Mouse (Mus musculus) limb, embryonic 10.5 days (tissue): ENCODE measurements at regions not wholly inside any gene's neighbourhood (a gene's known extent, or its start where the extent isn't known, plus 50 kb on each side); places are given as distances from the start of the nearest gene placed in this dataset.

Source experiments
- DNase-seq: peaks from one replicate; pipeline ENCODE4 v3.0.0-alpha.2; 2017; ENCODE audit warnings: low spot score
- H3K27ac ChIP-seq: fragments of 300-500 bp; sonication (generic); 2 replicates; pipeline ENCODE4 v1.5.1; 2016; ENCODE audit warnings: mild to moderate bottlenecking
- H3K27me3 ChIP-seq: fragments of 300-500 bp; sonication (generic); 2 replicates; pipeline ENCODE4 v1.6.1; 2016; ENCODE audit warnings: low read depth, mild to moderate bottlenecking; ENCODE audit not compliant: poor library complexity, severe bottlenecking
- H3K36me3 ChIP-seq: fragments of 300-500 bp; sonication (generic); 2 replicates; pipeline ENCODE4 v1.6.1; 2016; ENCODE audit warnings: mild to moderate bottlenecking, moderate library complexity
- H3K4me1 ChIP-seq: fragments of 300-500 bp; sonication (generic); 2 replicates; pipeline ENCODE4 v1.6.1; 2016
- H3K4me3 ChIP-seq: fragments of 300-500 bp; sonication (generic); 2 replicates; pipeline ENCODE4 v1.5.1; 2016; ENCODE audit warnings: mild to moderate bottlenecking, moderate library complexity
- H3K9me3 ChIP-seq: fragments of 300-500 bp; sonication (generic); replicated peaks from 2 replicates; pipeline ENCODE4 v1.6.1; 2016; ENCODE audit warnings: mild to moderate bottlenecking
- WGBS: fragments of 180-500 bp; shearing (Covaris S2); methylation state at CpG from one replicate; pipeline ENCODE4 v1.1.7; 2016; 5-methylcytosine and 5-hydroxymethylcytosine counted together

DNA sequence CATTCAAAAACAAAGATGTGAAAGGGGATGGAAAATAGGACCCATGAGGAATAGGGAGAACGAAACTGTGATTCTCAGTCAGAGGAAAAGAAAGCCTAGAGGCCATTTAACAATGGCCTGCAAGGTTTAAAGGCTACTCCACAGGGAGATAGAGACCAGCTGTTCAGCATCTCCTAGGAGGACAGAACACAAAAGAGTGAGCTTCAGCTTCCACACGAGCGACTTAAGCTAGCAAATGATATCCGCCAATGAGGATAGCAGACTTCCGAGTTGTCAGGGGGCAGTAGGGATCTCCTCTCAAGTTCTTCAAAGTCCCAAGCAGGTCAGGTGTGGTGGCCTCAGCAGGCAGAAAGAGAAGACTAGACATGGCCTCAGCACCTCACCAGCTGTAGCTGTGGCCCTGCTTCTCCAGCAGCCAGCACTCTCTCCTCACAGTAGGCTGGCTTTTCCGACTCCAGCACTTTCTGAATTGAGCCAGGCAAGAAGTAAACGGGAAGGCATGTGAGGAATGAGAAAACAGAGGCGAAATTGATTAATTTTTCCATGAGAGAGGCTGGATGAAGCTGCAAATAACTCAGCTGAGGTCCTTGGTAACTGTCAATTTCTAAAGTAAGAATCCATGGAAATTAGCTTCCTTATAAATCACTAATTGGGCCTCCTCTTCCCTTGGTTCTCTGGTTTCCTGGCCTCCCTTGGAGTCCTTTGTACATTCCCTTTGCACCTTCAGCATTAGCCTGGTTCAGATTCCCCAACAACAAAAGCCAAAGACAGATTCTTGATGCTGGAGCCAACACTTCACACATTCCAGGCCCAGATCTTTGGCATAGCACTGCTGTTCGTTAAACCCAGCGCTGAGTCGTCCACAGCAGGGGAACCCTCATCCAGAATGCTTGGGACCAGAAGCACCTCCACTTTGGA lies 115.7 kb downstream of the H2al2a start:
- DNase-seq, result no peak
- Histone ChIP-seq H3K36me3 (no peaks in the 10 kb centered on the region), H3K9me3 (no peaks in the 10 kb centered on the region), H3K4me3 (no peak overlapping the region), H3K27me3 (no peaks in the 10 kb centered on the region), H3K27ac (no peak overlapping the region), H3K4me1 (peaks cover 7% of the 10 kb centered on the region; the same call in 1 of the 2 replicates)
- 67% methylated on average over 11 of the region's 11 CpGs for WGBS

DNA sequence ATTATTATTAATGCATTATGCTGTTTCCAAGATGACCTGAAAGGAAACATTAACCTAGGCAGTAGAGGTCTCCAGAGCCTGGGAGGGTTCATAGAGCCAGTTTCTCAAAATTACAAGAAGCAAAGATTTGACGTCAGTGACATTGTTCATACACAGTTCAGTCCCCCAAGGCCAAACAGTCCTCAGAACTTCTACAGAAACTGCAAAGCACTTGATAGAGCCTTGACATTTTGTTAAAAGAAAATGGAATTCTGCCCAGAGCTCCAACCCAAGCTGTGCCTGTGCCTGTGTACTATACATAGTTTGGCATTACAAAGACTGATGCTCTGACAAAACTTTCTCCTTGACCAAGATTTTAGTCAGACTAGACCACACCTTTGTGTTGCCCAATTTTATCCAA lies 118.9 kb downstream of the H2al2a start:
- H3K4me3 ChIP-seq, result no peak overlapping the region
- WGBS, result 86% methylated on average over 1 of the region's 1 CpGs
- H3K36me3 ChIP-seq, result no peaks in the 10 kb centered on the region

DNA sequence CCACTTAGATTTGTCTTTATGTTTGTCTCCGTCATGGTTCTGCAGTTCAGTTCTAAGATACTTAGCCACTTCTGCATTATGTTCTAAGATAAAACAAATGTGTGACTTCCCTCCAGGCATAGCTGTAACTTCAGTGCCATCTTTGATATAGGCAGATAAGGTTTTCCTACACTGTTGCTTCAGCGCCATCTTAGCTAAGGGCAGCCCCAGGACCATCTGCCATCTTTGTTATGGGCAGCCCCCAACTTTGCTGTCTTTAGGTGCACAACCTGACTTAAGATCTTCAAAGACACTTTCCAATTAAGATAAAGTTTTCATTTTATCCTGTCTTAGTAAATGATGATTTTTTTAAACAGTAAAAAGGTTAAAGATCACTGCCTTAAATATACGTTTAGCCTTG lies 119.8 kb downstream of the H2al2a start:
- no peak overlapping the region for H3K4me3 ChIP-seq
- peaks cover 7% of the 10 kb centered on the region; the same call in 1 of the 2 replicates for H3K4me1 ChIP-seq
- 93% methylated on average over 3 of the region's 3 CpGs for WGBS
- H3K36me3 ChIP-seq, result no peaks in the 10 kb centered on the region
- no peak overlapping the region for H3K27ac ChIP-seq
- no peak for DNase-seq
- no peaks in the 10 kb centered on the region for H3K27me3 ChIP-seq
- H3K9me3 ChIP-seq, result no peaks in the 10 kb centered on the region

More for the DNA sequence above, 118.9 kb downstream of the H2al2a start:
- no peak for DNase-seq
- no peak overlapping the region for H3K27ac ChIP-seq
- no peaks in the 10 kb centered on the region for H3K9me3 ChIP-seq
- H3K4me1 ChIP-seq, result peaks cover 7% of the 10 kb centered on the region; the same call in 1 of the 2 replicates
- no peaks in the 10 kb centered on the region for H3K27me3 ChIP-seq

DNA sequence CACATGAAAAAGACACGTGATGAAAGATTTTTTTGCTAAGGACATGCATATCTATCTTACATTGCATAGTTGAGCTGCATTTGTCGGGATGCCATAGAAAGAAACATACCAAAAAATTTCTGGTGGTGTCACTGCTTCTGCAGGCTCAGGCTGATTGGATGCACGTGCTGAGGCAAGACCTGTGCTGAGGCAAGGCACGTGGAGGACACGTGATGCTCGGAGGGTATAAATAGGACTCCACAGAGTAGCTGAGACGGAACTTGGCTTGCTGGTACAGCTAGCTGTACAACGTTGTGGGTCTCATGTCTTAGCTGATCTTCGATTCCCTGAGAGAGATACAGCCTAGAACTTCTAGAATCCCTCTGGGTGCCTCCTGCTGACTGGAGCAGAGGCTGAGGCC lies 120.6 kb downstream of the H2al2a start:
- H3K9me3 ChIP-seq, result no peaks in the 10 kb centered on the region
- H3K4me3 ChIP-seq, result no peak overlapping the region
- no peak overlapping the region for H3K27ac ChIP-seq
- peaks cover 6% of the 10 kb centered on the region for H3K4me1 ChIP-seq
- H3K27me3 ChIP-seq, result no peaks in the 10 kb centered on the region
- no peak for DNase-seq
- no peaks in the 10 kb centered on the region for H3K36me3 ChIP-seq
- WGBS, result 91% methylated on average over 9 of the region's 9 CpGs

DNA sequence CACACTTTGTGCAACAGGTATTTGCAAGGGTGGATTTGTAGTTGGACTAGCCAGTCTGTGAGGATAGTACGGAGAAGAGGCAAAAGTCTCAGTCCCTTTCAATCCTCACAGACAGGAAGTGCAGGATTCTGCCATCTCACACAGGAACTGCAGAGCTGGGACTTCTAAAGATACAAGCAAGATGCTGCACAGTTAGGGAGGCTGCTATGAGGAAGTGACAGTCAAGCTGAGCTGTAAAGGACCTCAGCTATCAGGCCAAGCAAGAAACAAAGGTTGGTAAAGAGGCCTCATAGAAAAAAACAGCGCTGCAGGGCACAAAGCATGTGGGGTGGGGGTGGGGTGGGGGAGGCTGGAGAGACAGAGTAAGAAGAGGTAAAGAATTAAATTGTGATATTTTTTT lies 126.2 kb downstream of the H2al2a start:
- H3K36me3 ChIP-seq, result no peaks in the 10 kb centered on the region
- no peaks in the 10 kb centered on the region for H3K9me3 ChIP-seq
- H3K4me3 ChIP-seq, result no peak overlapping the region
- no peak for DNase-seq
- peaks cover 25% of the 10 kb centered on the region for H3K4me1 ChIP-seq
- H3K27ac ChIP-seq, result peak overlapping the region; percentile 53; the same call in 1 of the 2 replicates
- H3K27me3 ChIP-seq, result no peaks in the 10 kb centered on the region
- 64% methylated on average over 2 of the region's 2 CpGs for WGBS

DNA sequence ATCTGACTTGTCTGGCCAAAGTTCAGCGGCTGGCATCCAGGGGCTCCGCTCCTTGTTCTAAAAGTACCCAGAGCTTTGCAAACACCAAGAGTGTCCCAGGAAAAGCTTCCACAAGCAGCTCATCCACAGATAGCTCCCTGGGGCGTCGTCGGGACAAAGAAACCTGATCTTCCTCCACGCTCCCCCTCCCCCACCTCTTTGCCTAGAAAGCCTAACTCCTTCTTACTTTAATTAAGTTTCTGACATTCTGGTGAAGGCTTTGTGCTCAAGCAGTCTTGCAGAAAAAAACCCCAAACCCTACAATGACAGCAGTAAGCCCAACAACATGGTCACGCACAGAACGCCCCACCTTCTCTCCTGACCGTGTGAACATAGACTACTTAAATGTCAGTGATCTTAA lies 128.6 kb downstream of the H2al2a start:
- Histone ChIP-seq H3K4me1 (peaks cover 25% of the 10 kb centered on the region), H3K4me3 (no peak overlapping the region)

DNA sequence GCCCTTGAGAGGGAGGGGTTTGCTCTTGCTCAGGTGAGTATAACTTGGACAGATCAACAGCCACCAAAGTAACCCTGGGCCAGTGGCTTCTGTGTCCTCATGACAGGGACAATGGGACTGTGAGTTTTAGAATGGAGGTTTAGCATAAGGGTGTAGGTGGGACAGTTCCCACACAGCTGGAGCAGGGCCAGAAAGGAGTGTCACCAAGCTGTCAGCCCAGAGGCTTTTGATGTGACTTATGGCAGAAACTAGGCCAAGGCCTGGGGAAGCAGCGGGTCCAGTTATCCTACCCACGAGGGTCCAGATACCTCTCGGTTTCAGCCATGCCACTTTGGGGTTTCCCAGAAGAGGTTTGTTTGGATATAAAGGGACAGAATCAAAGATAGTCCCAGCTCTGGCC lies 129.4 kb downstream of the H2al2a start:
- Histone ChIP-seq H3K4me1 (peaks cover 25% of the 10 kb centered on the region), H3K9me3 (no peaks in the 10 kb centered on the region), H3K36me3 (no peaks in the 10 kb centered on the region), H3K27me3 (no peaks in the 10 kb centered on the region), H3K27ac (0 out of 2 replicates have a peak overlapping the region, but pooled peaks have one; percentile 46), H3K4me3 (no peak overlapping the region)
- DNase-seq, result no peak
- WGBS, result 34% methylated on average over 3 of the region's 3 CpGs

More for the DNA sequence above, 128.6 kb downstream of the H2al2a start:
- Histone ChIP-seq H3K27me3 (no peaks in the 10 kb centered on the region), H3K27ac (0 out of 2 replicates have a peak overlapping the region, but pooled peaks have one; percentile 46), H3K9me3 (no peaks in the 10 kb centered on the region), H3K36me3 (no peaks in the 10 kb centered on the region)
- peak; percentile 45 for DNase-seq
- WGBS, result 17% methylated on average over 9 of the region's 9 CpGs

DNA sequence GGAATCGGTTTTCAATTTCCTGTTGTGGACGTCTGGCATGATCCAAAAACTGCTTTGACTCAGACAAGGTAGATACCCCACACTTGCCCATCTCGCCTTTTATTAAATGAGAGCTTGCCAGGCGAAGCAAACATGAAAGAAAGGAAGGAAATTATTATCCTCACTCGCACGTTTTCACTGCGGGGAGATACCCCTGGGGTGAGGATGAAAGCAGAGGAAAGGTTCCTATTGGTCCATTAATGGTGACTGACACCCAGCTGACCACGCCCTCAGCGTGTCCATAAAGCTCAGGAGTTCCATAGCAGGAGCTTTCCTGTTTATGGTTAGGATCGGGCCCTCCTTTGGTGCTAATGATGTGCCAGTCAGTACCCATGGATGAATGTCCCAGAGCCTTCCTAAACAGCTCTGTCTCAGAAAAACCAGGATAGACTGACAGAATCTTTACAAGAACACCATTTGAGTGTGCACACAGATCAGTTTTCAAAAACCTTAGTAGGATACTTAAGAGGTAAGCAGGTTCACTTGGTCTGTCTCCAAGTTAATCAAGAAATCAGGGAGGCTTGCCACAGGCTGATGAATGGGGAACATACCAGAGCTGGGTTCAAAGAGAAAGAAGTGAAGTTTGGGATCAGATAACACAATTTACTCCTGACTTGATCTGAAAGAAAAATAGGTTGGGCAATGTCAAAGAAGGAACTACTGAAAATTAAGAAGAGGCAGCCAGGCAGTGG lies 130.7 kb upstream of the Nebl start:
- Histone ChIP-seq H3K36me3 (no peaks in the 10 kb centered on the region), H3K9me3 (no peaks in the 10 kb centered on the region), H3K27me3 (no peaks in the 10 kb centered on the region), H3K4me3 (peak overlapping the region; percentile 43), H3K4me1 (peaks cover 41% of the 10 kb centered on the region), H3K27ac (peak overlapping the region; percentile 75)
- WGBS, result 6% methylated on average over 10 of the region's 10 CpGs
- peak; percentile 50 for DNase-seq

DNA sequence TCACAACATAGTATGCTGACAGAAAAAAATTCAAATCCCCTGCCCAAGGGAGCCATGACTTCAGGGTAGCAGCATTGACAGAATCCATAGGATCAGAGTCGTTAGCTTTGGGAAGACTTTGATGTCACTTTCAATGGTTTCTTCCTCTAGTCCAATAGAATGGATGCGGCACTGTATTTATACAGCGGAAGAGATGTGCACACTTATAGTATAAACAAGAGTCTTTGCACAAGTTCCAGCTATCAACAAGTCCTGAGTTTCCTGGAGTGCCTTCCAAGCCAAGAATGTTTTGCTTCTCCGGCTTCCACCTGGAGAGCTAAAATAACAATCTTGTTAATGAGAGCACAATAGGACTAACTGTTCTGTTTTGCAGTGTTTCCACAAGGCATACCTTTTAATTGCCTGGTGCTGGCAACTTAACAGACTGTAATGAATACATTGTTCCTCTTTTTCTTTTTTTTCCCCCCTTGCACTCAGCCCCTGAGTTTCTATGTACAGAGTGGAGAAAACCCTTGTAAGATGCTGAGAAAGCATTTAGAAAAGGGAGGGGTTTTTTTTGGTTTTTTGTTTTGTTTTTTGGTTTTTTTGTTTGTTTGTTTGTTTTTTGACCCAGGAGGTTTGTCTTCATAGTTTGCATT lies 129.8 kb upstream of the Nebl start:
- Histone ChIP-seq H3K9me3 (no peaks in the 10 kb centered on the region), H3K4me1 (peaks cover 41% of the 10 kb centered on the region), H3K4me3 (peak overlapping the region; percentile 43; the same call in 1 of the 2 replicates), H3K27me3 (no peaks in the 10 kb centered on the region), H3K27ac (peak overlapping the region; percentile 75), H3K36me3 (no peaks in the 10 kb centered on the region)
- no peak for DNase-seq
- 55% methylated on average over 4 of the region's 4 CpGs for WGBS

DNA sequence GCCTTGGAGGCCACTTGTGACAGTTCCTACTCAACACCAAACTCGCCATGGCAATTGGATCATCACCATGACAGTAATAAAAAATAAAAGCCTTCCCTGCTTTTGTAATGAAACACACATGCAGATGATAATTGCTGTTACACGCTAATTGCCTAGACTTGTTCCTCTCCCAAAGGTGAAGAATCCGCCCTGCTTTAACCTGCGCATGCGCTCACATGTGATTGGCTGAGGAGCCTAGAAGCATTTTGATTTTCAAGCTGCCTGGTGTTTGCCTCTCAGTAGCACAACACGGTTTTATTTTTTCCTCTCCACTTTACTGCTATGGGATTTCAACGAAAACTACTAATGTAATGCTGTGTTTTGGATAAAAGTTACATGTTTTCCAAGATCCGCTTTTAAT lies 128.0 kb upstream of the Nebl start:
- Histone ChIP-seq H3K4me3 (no peak overlapping the region), H3K36me3 (no peaks in the 10 kb centered on the region), H3K9me3 (no peaks in the 10 kb centered on the region), H3K4me1 (peaks cover 41% of the 10 kb centered on the region), H3K27ac (peak overlapping the region; percentile 77; the same call in 1 of the 2 replicates), H3K27me3 (no peaks in the 10 kb centered on the region)
- DNase-seq, result no peak
- WGBS, result 84% methylated on average over 8 of the region's 8 CpGs

DNA sequence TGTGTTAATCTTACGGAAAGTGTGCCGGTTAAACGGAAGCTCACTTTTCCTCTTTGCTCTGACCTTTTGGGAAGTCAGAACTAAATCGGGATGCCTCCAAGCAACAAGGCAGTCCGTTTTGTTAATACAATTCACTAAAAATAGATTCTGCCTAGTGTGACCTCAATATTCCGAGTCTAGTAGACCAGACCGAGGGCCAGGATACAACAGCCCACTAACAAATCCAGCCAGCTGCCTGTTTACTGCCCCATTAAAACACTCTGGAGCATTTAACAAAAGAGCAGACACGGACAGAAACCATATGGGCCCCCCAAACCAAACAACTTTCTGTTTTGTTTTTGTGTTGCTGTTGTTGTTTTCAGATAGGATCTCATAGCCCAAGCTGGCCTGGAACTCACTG lies 127.1 kb upstream of the Nebl start:
- peaks cover 47% of the 10 kb centered on the region for H3K4me1 ChIP-seq
- WGBS, result 65% methylated on average over 8 of the region's 8 CpGs
- H3K27me3 ChIP-seq, result no peaks in the 10 kb centered on the region
- no peak for DNase-seq
- H3K9me3 ChIP-seq, result no peaks in the 10 kb centered on the region
- H3K4me3 ChIP-seq, result no peak overlapping the region
- peak overlapping the region; percentile 77 for H3K27ac ChIP-seq
- H3K36me3 ChIP-seq, result no peaks in the 10 kb centered on the region

DNA sequence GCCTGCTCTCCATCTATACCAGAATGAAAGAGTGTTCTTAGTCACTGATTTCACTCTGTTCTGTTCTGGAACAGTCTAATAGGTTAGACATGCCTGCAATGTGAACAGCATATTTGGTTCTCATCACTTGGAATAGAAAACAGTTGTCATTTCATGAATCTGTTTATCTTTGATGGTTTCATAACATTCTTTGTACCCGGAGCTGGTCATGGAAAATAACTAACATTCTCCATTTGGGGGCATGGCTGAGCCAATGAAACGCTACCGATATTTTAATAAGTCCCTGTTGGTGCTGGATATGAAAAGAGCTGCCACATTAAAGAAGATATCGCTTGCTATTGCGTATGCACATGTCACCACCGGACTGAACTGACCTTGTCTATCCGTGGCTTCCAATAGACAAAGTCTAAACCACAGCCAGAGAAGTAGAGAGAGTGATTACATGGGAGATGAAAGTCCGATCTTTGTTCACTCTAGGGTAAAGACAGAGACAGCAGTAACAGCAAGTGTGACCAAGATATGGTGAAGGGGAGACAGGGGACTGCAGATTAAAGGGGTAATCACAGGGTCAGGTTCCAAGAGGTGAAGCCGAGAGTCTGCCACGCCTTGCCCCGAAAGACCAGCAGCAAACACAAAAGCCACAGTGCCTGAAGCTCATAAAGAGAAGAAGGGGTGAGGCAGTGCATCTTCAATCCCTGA lies 124.5 kb upstream of the Nebl start:
- Histone ChIP-seq H3K9me3 (no peaks in the 10 kb centered on the region), H3K27ac (no peak overlapping the region), H3K4me1 (peaks cover 39% of the 10 kb centered on the region), H3K27me3 (peaks cover 5% of the 10 kb centered on the region; the same call in 1 of the 2 replicates), H3K4me3 (no peak overlapping the region), H3K36me3 (no peaks in the 10 kb centered on the region)
- DNase-seq, result no peak
- WGBS, result 90% methylated on average over 11 of the region's 11 CpGs
